Mouse (Mus musculus): ENCODE data around the gene Mafg. TPM values are rescaled to one million over a fixed set of nuclear protein-coding genes. Genes with fewer than 3 reads are reported as not detected.
"Not testable (repeated sequence)": the region's sequence is repeated elsewhere in the genome, so short reads cannot be mapped to it uniquely, and the experiment has no call there.

Gene Mafg
- polyA plus RNA-seq (2015; fragmentation: Nextera tagmentation; extraction: Ambion mirVana), result 42.1 and 44.1 TPM in 2 replicates

DNA sequence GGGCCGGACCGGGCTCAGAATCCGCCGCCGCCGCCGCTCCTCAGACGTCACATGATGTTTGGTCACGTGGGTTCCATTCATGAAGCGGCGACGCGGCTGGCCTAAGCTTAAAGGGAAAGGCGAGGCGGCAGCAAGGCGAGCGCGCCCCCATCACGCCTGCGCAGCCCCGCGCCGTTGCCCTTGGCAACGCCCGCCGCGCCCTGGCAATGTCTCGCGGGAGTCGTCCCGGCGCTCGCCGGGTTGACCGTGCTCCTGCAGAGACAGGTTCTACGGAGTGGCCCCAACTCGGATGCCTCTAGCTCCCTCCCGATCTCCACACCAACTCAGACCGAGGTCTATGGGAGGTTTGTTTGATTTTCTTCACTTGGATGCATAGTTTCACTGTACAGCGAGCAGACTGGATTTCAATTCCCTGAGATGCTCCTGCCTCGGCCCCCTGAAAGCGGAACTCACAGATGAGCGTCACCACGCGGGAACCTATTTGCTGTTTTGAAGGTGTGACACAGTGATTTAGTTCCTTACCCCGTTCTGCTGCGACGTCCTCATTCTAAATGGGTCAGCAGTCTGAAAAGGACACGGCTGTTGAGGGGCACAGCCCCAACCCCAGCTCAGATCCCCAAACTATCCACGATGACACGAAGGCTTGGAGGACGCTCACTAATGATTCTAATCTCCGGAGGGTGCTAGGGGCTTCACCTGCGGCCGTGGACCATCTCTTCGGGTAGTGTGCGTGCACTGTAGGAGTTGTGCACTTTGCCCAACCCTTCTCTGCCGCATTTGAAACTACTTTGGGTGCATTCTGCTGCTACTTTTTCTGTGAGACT, at the start of gene Mafg:
Gene Mafg, minus strand, starts transcription at position 81 of the 824 bp plus-strand sequence.
- H3K9ac ChIP-seq (replicated peaks), result peak within 1 kb of the TSS; percentile 62
- peak within 1 kb of the TSS; percentile 76 for H3K27ac ChIP-seq (replicated peaks)
- H3K9me3 ChIP-seq, result no peaks in the 10 kb centered on the region
- ATAC-seq (replicated peaks), result peak; percentile 93
- no peaks in the 10 kb centered on the region for H3K27me3 ChIP-seq
- H3K36me3 ChIP-seq, result peaks cover 7% of the 10 kb centered on the region
- peaks cover 35% of the 10 kb centered on the region for H3K4me1 ChIP-seq
- peak within 1 kb of the TSS; percentile 58 for H3K4me3 ChIP-seq
- H3K4me2 ChIP-seq (replicated peaks), result peak within 1 kb of the TSS; percentile 90
- WGBS, result 11% methylated on average over 58 of the region's 58 CpGs

DNA sequence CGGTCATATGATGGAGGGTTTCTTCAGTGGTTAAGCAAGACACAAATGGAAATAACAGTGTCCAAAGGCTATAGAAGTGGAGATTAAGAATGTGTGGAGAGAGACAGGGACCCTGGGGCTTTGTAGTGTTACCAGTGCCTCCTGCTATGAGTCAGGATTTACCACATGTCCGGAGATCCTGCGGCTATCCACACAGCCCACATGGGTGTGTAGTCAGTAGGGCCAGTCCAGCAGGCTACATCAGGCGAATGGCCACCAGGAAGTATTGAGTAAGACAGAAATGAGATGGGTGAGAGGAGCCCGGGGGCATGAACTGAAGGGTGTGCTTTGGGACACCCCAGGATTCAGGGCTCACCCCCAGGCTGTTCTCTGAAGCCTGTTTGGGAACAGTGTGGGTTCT, 49.3 kb upstream of the Mafg start:
- no peak for ATAC-seq (replicated peaks)
- peaks cover 54% of the 10 kb centered on the region for H3K36me3 ChIP-seq
- H3K9me3 ChIP-seq, result no peaks in the 10 kb centered on the region
- H3K4me3 ChIP-seq, result no peak overlapping the region
- H3K9ac ChIP-seq (replicated peaks), result no peak overlapping the region
- H3K27me3 ChIP-seq, result no peaks in the 10 kb centered on the region
- no peak overlapping the region for H3K27ac ChIP-seq (replicated peaks)
- 95% methylated on average over 5 of the region's 5 CpGs for WGBS
- no peaks in the 10 kb centered on the region for H3K4me1 ChIP-seq
- no peak overlapping the region for H3K4me2 ChIP-seq (replicated peaks)

DNA sequence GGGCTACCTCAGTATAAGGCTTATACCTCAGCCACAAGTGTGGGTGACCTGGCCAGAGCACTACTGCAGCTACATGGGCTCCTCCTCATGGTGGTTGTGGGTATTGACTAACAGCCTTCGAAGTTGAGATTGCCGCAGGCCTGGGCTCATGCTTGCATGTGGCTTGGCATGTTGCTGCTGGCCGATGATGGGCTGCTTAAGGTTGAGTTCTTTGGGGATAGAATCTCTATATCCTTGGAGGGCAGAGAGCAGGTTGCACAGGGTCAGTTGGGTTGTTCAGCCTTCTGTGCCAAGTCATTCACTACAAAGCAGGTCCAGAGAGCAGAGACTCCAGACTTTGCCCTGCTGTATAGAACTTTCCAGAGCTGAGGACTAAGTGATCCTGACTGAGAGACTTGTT, 46.5 kb upstream of the Mafg start:
- 79% methylated on average over 3 of the region's 3 CpGs for WGBS
- Histone ChIP-seq H3K4me2 (replicated peaks) (no peak overlapping the region), H3K27ac (replicated peaks) (no peak overlapping the region), H3K9ac (replicated peaks) (no peak overlapping the region), H3K9me3 (no peaks in the 10 kb centered on the region), H3K4me1 (peaks cover 3% of the 10 kb centered on the region), H3K27me3 (no peaks in the 10 kb centered on the region), H3K36me3 (peaks cover 54% of the 10 kb centered on the region), H3K4me3 (no peak overlapping the region)
- ATAC-seq (replicated peaks), result no peak

DNA sequence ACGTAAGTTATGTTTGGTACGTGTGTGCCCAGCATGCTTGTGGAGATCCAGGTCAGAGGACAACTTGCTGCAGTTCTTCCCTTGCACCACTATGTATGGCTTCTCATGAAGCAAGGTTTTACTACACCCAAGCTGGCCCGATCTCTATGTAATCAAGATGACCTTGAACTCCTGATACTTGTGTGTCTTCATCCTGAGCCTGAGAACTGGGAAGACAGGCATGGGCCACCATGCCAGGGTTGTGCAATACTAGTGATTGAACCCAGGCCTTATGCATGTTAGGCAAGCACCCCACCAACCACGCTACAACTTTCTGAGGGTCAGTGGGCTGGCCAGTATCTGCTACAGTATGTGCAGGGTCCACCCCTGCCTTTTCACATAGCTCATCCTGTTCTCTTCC, 43.6 kb upstream of the Mafg start:
- over 99% methylated on average over 4 of the region's 4 CpGs for WGBS
- Histone ChIP-seq H3K36me3 (peaks cover 40% of the 10 kb centered on the region), H3K27me3 (no peaks in the 10 kb centered on the region), H3K4me1 (peaks cover 18% of the 10 kb centered on the region), H3K4me2 (replicated peaks) (no peak overlapping the region), H3K9me3 (no peaks in the 10 kb centered on the region), H3K9ac (replicated peaks) (no peak overlapping the region), H3K4me3 (no peak overlapping the region), H3K27ac (replicated peaks) (no peak overlapping the region)
- ATAC-seq (replicated peaks), result no peak

DNA sequence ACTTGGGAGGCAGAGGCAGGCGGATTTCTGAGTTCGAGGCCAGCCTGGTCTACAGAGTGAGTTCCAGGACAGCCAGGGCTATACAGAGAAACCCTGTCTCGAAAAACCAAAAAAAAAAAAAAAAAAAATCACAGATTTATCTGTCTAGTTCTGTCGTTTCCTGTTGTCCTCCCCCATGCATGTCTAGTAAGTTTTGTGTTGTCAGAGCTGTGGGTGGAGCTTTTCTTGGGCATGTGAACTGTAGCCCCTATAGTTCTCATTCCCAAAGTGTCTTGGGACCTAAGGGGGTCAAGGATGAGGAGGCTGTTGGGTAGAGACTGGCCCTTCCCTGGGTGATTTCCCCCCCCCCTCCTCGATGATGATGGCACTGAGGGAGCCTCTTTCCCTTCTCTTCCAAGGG, 42.5 kb upstream of the Mafg start:
- H3K4me3 ChIP-seq; H3K9ac ChIP-seq (replicated peaks); H3K9me3 ChIP-seq; H3K4me2 ChIP-seq (replicated peaks); H3K27me3 ChIP-seq; ATAC-seq (replicated peaks); H3K27ac ChIP-seq (replicated peaks): not testable (repeated sequence)
- Histone ChIP-seq H3K4me1 (peaks cover 18% of the 10 kb centered on the region), H3K36me3 (peaks cover 33% of the 10 kb centered on the region)
- 94% methylated on average over 5 of the region's 5 CpGs for WGBS

DNA sequence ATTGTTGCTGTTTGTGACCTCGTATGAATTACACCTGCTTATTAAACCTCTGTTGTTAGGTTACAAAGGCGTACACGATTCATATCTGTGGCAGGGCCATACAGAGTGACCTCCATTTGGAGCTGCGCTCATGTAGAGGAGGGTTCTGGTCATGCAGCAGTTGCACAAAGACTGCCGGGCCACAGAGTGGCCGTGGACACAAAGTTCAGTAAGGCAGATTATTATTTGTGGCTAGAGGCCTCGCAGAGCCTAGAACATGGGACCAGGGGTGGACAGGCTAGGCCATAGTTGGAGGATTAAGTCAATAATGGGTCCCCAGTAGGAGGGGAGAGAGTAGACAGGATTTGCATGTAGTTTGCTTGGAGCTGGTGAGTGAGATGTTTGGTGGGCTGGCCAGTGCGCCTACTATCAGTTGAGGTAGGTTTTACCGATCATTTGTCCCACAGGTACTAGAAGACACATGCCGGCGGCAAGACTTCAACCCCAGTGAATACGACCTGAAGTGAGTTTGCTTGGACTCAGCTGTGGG, 40.3 kb upstream of the Mafg start:
- peak; percentile 4 for ATAC-seq (replicated peaks)
- peak overlapping the region; percentile 87 for H3K27ac ChIP-seq (replicated peaks)
- H3K4me2 ChIP-seq (replicated peaks), result peak overlapping the region; percentile 58
- peak overlapping the region; percentile 63 for H3K9ac ChIP-seq (replicated peaks)
- peak overlapping the region; percentile 66 for H3K4me3 ChIP-seq
- H3K36me3 ChIP-seq, result peaks cover 13% of the 10 kb centered on the region; the same call in 1 of the 2 replicates
- H3K9me3 ChIP-seq, result no peaks in the 10 kb centered on the region
- H3K27me3 ChIP-seq, result 0 out of 2 replicates have a peak, but pooled peaks cover 4% of the 10 kb centered on the region
- peaks cover 18% of the 10 kb centered on the region for H3K4me1 ChIP-seq
- 37% methylated on average over 12 of the region's 12 CpGs for WGBS

DNA sequence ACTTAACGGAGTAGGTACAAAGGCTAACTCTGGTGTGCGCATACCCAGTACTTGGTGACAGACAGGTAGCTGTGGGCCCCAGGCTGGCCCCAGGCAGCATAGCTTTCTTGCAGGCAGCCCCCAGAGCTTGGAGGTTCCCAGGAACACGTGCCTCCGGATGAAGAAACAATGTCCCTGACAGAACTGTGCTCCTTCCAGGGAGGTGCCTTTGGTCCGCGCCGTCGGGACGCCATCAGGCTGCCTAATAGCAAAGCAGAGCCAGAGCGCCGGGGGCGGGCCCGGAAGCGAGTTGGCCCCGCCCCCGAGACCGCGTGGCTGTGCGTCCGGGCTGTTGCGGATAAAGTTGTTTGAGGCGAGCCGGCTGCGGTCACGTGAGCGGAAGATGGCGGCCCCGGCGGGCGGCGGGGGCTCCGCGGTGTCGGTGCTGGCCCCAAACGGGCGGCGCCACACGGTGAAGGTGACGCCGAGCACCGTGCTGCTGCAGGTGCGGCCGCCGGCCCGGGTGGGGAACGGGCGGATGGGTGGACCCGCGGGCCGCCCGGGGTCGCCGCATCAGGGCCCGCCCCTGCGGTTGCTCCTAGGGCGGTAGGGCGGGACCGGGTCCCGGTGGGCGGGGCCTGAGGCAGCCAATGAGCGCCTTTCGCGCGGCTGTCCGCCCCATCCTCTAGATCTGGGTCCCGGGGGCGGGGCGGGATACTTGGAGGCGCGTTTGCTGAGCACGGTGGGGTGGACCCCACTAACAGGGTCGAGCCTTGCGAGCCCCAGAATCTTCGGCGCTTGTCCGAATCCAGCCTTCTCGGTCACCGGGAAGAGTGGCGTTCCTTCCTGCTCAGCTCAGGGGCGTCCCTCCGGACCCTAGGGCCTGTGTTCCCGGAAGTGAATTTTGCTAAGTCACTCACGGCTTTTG, 39.5 kb upstream of the Mafg start, which contains the start of gene Aspscr1:
Gene Aspscr1, plus strand, starts transcription at position 287 of the 907 bp plus-strand sequence.
- peak within 1 kb of the TSS; percentile 58 for H3K4me2 ChIP-seq (replicated peaks)
- WGBS, result under 1% methylated on average over 82 of the region's 83 CpGs
- H3K4me3 ChIP-seq, result peak within 1 kb of the TSS; percentile 66
- peaks cover 9% of the 10 kb centered on the region; the same call in 1 of the 2 replicates for H3K36me3 ChIP-seq
- peaks cover 18% of the 10 kb centered on the region for H3K4me1 ChIP-seq
- peak within 1 kb of the TSS; percentile 63 for H3K9ac ChIP-seq (replicated peaks)
- H3K27ac ChIP-seq (replicated peaks), result peak within 1 kb of the TSS; percentile 87
- 0 out of 2 replicates have a peak, but pooled peaks cover 4% of the 10 kb centered on the region for H3K27me3 ChIP-seq
- H3K9me3 ChIP-seq, result no peaks in the 10 kb centered on the region
- ATAC-seq (replicated peaks), result peak; percentile 97

GRCm38 (mm10) chr11:120666617-120667016, 33.2 kb upstream of the Mafg start:
- Histone ChIP-seq H3K36me3 (no peaks in the 10 kb centered on the region), H3K4me2 (replicated peaks) (no peak overlapping the region), H3K9ac (replicated peaks) (no peak overlapping the region), H3K27me3 (peaks cover 31% of the 10 kb centered on the region), H3K4me3 (no peak overlapping the region), H3K27ac (replicated peaks) (no peak overlapping the region), H3K9me3 (no peaks in the 10 kb centered on the region), H3K4me1 (no peaks in the 10 kb centered on the region)
- WGBS, result 4% methylated on average over 3 of the region's 3 CpGs
- no peak for ATAC-seq (replicated peaks)

DNA sequence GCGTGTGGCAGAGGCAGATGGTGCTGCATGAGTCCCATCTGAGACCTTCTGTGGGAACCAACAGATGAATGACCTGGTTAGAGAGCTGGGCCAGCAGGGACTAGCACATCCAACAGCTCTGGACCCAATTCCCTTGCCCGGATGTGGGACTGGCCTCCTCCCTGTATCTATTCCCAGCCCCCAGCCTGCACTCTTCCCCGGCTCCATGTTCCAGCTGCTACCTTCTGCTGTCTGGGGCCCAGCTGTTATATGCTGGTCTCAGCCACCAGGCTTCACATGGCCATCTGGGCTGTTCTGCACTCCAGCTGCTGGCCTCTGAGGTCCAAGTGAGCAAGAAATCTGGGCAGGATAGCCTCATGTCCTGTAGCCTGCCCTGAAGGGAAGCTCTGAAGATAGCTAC, 32.0 kb upstream of the Mafg start:
- Histone ChIP-seq H3K27ac (replicated peaks) (no peak overlapping the region), H3K9ac (replicated peaks) (no peak overlapping the region), H3K27me3 (peaks cover 43% of the 10 kb centered on the region), H3K9me3 (no peaks in the 10 kb centered on the region), H3K4me1 (peaks cover 8% of the 10 kb centered on the region), H3K4me3 (no peak overlapping the region), H3K4me2 (replicated peaks) (no peak overlapping the region), H3K36me3 (no peaks in the 10 kb centered on the region)
- ATAC-seq (replicated peaks), result no peak
- WGBS, result 90% methylated on average over 3 of the region's 3 CpGs

DNA sequence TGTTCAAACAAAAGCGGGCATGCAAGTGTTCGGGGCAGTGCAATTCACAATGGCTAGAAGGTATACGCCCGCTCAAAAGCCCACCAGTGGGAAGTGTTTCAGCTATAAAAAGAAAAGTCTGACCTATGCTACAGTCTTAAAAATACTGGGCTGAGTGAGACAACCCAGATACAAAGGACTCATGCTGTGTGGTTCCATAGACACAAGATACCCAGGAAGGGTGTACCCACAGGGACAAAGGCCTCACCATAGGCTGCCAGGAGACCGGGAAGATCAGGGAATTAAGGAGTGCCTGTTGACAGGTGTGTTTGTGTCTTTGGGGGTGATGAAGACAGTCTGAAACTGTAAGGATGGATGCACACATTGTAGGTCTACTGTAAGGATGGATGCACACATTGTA, 30.3 kb upstream of the Mafg start:
- no peak for ATAC-seq (replicated peaks)
- 67% methylated on average over 5 of the region's 5 CpGs for WGBS

GRCm38 (mm10) chr11:120662759-120663158, 29.4 kb upstream of the Mafg start:
- Histone ChIP-seq H3K4me1 (peaks cover 21% of the 10 kb centered on the region), H3K9ac (replicated peaks) (no peak overlapping the region), H3K4me2 (replicated peaks) (no peak overlapping the region), H3K27me3 (peaks cover 64% of the 10 kb centered on the region), H3K27ac (replicated peaks) (no peak overlapping the region), H3K36me3 (no peaks in the 10 kb centered on the region), H3K9me3 (no peaks in the 10 kb centered on the region), H3K4me3 (no peak overlapping the region)
- no peak for ATAC-seq (replicated peaks)
- WGBS, result 40% methylated on average over 6 of the region's 6 CpGs

More for the DNA sequence above, 30.3 kb upstream of the Mafg start:
- peaks cover 21% of the 10 kb centered on the region for H3K4me1 ChIP-seq
- no peaks in the 10 kb centered on the region for H3K36me3 ChIP-seq
- no peak overlapping the region for H3K9ac ChIP-seq (replicated peaks)
- no peak overlapping the region for H3K4me3 ChIP-seq
- H3K4me2 ChIP-seq (replicated peaks), result no peak overlapping the region
- H3K27me3 ChIP-seq, result peaks cover 56% of the 10 kb centered on the region
- no peak overlapping the region for H3K27ac ChIP-seq (replicated peaks)
- H3K9me3 ChIP-seq, result no peaks in the 10 kb centered on the region

- H3K27me3 ChIP-seq, result peaks cover 75% of the 10 kb centered on the region
- H3K4me3 ChIP-seq, result peak within 1 kb of the TSS; percentile 33
- no peaks in the 10 kb centered on the region for H3K36me3 ChIP-seq
- WGBS, result 1% methylated on average over 35 of the region's 35 CpGs
- peak within 1 kb of the TSS; percentile 52 for H3K4me2 ChIP-seq (replicated peaks)
- peaks cover 21% of the 10 kb centered on the region for H3K4me1 ChIP-seq
- H3K27ac ChIP-seq (replicated peaks), result no peak within 1 kb of the TSS
- H3K9me3 ChIP-seq, result no peaks in the 10 kb centered on the region
- H3K9ac ChIP-seq (replicated peaks), result no peak within 1 kb of the TSS
- ATAC-seq (replicated peaks), result no peak
These were observed 27.7 kb upstream of the Mafg start, which contains the start of gene Notum for GRCm38 (mm10) chr11:120661076-120661460. Gene Notum, minus strand, starts transcription at chr11:120661175.

Data from forebrain, embryonic 15.5 days (tissue).